Mouse (Mus musculus) activated CD4-positive, CD25-positive, alpha-beta regulatory T cell, adult 4 months (primary cell): ENCODE measurements around the gene Zfp444. TPM values are rescaled to one million over a fixed set of nuclear protein-coding genes. Genes with fewer than 3 reads are reported as not detected.

Experiments used
- ATAC-seq: one replicate; pipeline ENCODE4 v1.8.0; 2017
- polyA plus RNA-seq, 2 experiments: library from polyadenylated mRNA; unstranded; fragments of 100-300 nt; shearing (Covaris generic); gene quantifications; one replicate each; pipeline ENCODE4 v1.2.1; 2017

Gene Zfp444
- polyA plus RNA-seq = 1 to 10 TPM; 9.2 to 9.6 TPM

DNA sequence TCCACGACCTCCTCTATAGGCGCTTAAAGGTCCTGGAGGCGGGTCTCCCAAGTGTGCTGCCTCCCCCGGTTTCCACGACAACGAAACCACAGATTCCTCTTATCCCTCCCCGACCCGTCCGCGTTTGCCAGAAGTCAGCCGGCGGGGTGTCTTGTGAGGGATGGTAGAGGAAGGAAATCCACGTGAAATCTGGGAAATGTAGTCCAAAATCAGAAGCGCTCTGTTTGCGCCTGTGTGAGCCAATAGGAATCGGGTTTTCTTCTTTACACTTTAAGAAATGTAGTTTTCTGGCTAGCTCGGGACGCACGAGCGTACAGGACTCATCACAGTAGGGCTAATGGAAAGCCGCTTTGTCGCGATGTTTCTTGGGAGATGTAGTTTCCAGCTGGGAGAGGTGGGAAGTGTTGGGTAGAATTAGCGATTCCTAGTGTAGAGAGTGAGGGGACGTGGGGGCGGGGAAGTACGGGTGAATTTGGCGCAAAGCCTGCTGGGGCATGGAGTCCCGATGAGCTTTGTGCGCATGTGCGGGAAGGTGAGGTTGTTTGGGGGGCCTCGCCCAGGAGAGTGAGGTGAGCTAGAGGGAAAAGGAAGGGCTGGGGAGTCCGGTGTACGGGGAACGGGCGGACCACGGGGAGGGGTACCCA lies at the start of gene Zfp444:
TSS of gene Zfp444 (plus strand) at position 221 of the 644 bp plus-strand sequence.
- peak; percentile 79 for ATAC-seq

DNA sequence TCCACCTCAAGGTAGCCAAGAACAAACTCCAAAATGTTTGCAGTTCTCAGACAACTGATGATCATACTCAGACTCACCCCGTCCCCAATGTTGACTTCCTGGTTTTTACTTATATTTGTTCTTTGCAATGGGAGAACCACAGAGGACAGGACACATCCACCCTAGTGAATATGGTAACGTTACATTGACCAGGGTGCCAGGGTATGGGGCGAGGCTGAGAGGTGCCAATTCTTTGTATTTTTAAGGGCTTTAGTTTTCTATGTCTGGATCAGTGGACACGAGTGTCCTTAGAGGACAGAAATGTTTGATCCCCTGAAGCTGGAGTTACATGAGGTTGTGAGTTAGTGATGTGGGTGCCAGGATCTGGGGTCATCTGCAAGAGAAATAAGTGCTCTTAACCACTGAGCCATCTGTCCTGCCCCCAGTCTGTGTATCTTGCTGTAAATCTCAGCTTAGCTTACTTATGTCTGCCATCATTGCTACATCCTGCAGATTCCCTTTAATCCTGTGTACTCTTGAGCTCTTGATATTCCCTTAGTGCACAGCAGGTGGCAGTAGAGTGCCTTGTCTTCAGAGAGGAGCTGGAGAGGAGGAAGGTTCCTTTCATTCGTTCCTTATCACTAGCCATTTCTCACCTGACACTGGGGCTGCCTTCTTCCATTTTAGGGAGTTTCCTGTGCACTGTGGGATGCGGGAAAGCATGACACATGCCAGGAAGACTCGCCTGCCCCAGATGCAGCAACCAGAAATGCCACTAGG lies 45.2 kb upstream of the Zfp444 start:
- peak; percentile 92 for ATAC-seq

DNA sequence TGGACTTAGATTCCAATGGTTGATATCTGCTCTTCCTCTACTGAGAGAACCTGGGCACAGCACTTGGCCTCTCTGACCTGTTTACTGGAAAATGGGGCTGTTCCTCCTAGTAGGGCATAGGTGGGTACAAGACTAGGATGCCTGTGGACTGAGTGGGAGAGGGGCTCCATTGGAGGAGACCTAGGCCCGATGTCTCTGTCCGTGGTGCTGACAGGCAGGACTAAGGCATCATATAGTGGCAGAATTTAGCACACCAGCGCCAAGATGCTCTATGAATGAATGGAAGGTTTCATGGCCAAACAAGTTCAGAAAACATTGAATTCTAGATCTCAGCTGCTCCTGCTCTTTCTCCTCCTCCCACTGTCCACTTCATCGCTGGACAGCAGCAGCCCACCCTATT lies 41.7 kb upstream of the Zfp444 start:
- ATAC-seq = no peak

DNA sequence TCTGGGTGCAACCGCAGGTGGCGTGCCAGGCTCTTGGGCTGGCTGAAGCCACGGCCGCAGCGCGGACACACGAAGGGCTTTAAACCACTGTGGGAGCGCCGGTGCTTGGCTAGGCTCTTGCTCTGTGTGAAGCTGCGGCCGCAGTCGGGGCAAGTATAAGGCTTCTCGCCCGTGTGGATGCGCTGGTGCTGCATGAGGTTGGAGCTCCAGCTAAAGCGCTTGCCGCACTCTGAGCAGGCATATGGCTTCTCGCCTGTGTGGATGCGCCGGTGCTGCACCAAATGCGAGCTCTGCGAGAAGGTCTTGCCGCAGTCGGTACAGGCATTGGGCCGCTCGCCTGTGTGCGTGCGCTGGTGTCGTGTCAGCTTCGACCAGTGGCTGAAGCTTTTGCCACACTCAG lies 39.4 kb upstream of the Zfp444 start:
- no peak for ATAC-seq

DNA sequence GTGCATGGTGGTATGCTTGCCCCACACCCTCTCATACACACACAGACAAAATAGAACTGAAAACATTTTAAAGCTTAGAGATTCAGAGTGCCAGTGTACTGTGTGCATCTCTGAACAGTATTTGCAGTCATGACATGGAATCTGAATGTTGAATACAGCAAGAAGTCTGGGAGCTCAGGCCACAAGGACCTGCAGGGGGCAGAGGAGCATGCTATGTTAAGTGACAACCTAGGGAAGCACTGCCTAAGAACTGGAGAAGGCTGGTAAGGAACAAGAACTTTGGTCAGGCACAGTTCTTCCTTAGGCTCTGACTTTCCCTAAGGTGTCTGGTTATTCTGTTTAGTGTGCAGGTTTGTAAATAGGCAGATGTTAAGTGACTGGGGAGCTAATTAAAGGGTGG lies 35.5 kb upstream of the Zfp444 start:
- no peak for ATAC-seq

DNA sequence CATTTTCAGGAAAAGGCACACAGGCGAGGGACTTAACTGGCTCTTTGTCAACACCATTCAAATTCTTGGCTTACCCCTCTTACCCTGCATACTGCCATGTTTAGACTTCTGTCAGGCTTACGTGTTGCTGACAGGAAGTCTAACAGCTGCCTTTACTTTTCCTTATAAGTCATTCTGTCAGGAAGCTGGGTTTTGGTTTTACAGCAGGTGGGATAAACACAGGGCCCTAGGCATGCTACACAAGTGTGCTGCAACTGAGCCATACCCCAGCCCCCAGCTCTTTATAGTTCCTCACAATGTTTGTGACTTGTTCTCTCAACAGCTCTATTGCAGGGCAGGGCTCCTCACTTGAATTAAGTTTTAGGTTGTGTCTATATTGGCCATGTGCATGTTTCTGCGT lies 32.7 kb upstream of the Zfp444 start:
- ATAC-seq = no peak

DNA sequence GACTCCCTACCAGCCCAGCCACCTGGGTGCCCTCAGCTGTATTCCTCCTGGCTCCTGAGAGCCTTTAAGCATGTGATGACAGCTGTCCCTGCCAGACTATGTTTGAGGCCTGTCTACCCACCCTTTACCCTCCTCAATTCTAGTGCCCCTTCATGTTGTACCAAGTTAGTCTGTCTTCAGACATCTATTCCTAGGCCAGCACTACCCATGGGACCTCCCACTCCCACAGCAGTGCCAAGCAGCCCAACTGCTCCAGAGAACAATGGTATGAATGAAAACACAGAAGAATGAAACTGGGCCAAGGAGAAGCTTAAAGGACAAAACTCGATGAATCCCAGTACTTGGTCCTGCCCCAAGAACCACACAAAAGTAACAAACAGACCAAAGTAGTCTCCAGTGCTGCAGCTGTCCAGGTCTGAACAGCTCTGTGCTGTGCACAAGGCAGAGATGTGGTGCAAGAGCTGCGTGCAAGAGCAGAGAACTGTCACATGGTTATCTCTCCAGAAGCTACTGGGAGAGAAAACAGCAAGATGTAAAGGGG lies 28.0 kb upstream of the Zfp444 start:
- ATAC-seq = no peak

DNA sequence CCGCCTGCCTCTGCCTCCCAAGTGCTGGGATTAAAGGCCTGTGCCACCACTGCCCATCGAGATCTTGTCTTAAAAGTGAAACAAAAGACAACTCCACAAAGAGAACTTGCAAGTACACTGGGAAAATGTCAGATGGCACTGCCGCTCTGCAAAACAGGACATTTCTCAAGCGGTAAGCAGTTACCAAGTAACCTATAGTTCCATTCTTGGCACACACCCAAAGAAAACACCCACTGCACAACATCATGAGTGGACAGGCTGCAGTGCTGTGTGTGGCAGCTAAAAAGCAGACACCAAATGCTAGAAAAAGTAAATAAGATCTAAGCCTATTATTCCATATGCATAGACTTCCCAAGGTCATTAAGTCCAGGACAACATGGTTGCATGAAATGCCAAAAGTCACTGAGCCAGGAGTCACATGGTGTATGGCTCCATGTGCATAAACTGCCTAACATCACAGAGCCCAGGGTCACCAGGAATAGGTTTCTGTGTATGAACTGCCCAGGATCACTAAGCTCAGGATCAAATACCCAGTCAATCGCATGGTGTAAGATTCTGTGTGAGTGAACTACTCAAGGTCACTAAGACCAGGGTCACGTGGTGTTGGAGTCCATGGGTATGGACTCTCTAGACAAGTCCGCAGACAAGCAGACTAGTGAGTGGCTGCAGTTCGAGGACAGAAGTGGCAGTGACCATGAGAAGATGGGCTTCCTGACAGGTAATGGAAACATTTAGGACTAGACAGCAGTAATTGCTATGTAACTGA lies 26.4 kb upstream of the Zfp444 start:
- no peak for ATAC-seq

DNA sequence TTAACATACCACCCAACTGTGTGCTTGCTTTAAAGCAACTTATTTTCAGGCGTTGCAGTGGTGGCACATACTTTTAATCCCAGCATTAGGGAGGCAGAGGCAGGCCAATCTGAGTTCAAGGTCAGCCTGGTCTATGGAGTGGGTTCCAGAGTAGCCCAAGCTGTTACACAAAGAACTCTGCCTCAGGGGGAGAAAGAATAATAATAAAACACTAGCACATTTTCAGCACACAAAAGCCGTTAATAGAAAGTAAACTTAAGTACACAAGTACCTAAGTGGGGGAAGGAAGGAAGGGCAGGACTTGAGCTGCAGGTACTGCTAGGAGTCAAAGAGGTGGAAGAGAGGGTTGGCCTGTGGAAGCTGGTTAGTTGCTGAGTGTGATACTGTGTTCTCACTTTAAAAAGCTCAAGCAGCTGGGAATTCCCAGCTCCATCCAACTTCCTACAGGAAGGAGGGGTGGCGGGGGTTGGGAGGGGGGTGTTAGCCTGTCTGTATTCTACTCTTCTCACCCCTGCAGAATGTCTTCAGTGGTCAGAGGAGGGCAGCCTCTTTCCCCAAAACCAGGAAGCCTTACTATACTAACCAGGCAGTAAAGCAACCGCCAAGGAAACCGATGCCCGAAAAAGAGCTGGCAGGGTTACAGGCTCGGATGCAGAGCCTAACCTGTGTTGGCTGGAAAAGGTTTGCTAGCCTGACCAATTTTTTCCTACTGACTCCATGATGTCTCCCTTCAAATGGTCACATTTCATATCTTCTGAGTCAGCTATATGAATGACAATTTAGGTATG lies 25.6 kb upstream of the Zfp444 start:
- ATAC-seq = no peak

DNA sequence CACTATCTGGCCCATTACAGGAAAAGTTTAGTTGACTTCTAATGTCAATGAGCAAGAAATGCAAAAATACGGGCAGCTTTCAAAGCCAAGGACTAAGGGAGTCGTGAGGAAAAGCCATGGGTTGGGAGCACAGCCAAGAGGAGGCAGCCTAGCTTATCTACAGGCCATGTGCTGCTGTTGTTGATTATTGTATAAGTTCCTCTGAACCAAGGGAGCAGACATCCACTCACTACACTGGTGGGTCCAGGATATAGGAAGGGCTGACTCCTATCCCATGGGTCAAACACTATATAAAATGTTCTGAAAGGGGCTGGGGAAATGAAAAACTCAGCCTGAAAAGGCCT lies 25.1 kb upstream of the Zfp444 start:
- ATAC-seq = no peak

DNA sequence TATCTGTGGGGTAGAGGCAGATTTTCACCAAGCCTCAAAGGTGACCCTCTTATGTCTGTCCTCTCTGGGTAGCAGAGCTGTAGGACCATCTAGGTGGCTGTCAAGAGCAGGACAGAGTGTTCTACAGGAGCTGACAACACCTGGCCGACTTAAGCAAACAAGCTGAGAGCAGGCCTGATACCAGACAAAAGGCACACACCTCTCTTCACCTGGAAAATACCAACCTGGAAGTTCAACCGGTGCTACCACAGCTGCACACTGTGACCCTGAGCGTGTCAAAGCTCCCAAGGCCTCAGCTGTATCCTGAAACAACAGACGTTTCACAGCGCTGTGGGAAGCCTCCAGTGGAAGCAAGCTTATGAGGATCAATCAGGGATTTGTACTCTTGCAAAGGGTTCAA lies 24.3 kb upstream of the Zfp444 start:
- no peak for ATAC-seq

DNA sequence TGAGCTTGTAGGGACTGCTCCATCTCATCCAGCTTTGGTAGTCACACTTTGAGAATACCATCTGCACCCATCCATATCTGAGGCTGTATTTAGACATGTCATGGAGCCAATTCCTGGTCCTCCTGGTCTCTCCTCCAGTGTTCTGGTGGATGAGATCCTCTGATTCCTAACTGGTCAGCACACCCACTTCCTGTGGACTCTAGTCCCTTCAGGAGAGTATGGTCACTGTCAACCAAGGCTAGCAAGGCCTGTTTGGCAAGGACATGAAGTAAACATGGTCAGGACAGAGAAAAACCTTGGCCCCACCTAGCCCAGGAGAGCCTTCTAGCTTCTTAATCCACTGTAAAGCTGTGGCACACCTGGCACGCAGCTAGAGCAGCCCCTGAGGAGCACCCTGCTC lies 20.8 kb upstream of the Zfp444 start:
- ATAC-seq = no peak

DNA sequence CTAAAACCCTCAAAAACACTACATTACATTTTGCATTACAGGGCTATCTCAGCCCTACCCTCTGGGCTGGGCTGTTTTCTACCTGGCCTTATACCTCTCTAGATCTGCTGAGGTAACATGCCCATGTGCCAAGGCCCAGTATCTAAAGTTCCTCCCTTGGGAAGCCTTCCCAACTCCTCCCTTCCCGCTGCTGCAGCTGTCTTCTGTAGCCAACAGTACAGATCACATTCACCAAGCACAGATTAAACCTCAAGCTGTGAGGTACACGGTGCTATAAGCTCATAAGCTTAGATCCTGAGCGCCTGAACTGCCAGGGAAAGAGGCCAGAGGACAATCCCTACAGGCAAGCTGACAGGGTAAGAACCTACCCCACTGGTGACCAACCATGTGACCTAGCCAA lies 20.0 kb upstream of the Zfp444 start:
- ATAC-seq = no peak

DNA sequence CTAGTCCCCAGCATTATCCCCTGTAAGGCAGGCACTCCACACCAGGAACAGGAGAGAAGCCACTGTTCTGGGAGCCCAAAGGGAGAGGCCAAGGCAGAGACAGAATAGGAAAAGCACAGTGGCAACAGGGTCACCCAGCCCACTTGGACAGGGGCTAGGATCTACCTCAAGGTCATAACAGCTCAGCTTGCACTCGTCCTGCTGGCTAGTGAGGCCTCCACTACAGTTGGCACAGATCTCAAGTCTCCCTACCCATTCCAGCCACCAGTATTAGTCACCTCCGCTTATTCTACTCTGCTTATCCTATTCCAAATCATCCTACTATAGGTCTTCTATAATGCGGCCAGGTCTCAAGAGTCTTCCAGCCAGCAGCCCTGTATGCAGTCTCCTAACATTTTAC lies 18.9 kb upstream of the Zfp444 start:
- ATAC-seq = no peak

DNA sequence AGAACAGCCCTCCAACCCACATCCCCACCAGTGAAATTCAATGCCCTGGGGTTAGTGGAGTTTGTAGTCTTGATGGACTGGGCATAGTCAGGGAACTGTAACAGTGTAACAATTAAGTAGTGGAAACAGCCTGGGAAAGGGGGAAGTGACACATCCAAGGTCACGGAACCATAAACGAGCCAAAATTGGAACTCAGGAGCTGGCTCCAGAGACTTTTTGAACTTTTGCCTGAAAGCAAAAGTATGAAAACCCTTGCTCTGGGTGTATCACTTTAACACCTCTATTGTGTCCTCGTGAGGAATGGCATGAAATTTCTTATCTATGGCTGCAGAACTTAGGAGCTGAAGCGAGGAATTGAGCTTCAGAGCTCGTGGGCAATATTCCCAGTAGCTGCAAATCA lies 17.9 kb upstream of the Zfp444 start:
- no peak for ATAC-seq

DNA sequence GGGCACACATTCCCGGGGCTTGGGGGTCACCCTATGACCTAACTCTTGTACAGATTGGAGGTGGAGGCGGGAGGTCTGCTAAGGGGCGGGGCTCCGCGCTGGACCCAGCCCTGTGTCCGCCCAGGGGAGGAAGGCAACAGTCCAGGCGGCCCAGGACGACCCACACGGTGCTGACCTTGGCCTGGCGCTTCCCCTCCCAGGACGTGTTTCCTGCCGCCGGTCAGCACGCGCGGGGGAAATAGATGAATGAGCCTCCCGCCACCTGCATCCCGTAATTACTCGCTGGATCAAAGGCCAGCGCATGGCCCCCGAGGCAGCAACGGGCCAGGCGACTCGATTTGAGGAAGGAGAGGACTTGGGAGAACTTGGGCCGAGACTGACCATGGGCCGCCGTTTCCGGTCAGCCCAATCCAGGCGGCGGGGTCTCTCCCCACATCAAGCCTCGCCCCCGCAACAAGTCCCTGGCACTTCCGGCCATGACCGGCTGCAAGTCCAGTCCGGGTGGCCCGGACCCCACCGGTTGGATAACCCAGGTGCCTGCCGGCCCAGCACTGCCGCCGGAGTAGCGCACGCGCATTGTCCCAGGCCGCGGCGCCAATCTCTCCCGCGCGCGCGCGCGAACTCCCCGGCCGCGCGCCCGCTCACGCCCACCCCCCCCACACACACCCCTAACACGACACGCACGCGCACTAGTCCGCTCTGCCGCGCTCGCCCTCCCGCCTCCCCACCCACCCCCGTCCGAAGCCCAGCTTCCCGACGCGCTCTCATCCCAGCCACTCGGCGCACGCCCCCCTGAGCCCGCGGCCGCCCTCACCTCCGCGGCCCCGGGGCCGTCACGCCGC lies 16.8 kb upstream of the Zfp444 start:
- ATAC-seq = peak; percentile 36

DNA sequence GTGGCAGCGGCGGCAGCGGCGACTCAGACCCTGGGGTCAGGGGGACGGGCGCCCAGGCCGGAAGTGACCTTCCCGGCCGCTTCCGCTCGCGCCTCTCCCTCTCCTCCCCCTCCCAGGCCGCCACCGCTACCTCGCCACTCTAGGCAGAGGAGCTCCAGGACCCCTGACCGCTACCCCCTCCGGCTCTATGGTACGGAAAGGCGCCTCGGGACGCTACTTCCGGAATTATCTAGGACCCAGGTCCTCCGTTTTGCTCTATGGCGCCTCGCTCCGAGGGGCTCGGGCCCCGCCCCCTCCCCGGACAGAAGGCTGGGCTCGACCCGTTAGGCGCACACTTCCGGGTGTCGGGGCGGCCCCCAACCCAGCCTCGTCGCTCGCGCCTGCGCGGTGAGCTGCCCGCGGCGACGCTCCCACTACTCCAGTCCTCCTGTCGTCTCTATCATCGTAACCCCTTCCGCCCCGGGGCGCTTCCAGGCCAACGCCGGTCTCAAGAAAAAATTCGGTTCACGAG lies 16.1 kb upstream of the Zfp444 start, which contains the start of gene Zfp787:
TSS of gene Zfp787 (minus strand) at position 97 of the 511 bp plus-strand sequence.
- peak; percentile 86 for ATAC-seq

DNA sequence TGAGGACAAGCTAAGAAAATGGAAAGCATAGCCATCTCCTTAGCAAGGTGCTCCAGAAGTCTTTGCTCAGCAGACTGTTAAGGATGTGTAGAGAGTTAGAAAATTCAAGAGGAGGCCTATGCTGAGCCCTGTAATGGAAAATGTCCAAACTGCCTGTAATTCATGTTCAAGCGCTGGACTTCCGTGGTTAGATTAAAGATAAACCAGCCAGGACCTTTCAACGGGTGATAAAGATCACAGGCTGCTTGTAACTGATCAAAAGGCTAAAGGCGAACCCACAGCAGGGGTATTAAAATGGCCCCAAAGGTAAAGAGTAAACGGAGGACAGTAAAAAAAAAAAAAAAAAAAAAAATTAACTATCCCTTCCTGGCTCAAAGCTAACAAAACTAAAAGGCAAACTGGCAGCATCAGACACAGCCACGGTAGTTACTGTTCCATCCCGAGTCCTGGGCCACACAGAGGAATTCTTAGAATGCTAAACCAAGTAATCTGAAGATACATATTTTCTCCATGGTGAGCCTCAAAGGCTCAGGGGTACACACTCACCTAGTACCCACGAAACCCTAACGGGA lies 15.0 kb upstream of the Zfp444 start:
- ATAC-seq = no peak

DNA sequence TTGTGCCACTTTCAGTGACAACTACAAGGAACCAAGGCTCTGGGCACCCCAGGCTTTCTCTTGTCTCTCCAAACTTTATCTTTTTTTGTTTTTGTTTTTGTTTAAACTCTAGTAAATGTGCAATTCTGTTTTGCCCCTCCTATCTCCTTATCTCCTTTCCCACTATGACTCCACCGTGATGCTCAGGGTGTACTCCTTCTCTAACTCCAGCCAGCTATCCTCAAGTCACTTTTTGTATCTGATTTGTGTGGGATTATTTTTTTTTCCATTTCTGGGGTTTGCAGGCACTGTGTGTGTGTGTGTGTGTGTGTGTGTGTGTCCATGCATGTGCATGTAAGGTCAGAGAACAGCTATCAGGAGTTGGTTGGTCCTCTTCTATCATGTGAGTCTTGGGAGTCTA lies 14.5 kb upstream of the Zfp444 start:
- ATAC-seq = no peak

DNA sequence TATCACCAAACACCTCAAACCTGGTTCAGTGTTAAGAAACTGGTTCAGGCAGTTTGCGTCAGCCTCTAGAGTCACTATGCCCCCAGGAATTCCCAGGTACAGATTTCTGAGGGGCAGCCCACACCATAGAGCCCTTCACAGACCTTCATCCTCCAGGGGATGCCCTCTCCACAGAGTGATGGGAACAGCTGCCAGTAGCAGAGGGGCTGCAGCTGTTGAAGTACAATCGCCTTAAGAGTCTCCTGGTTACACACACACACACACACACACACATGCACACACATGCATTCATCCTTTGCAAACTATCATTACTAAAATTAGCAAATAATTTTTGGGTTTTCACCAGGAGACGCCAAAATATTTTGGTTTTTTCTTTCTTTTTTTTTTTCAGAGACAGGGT lies 12.4 kb upstream of the Zfp444 start:
- ATAC-seq = no peak

DNA sequence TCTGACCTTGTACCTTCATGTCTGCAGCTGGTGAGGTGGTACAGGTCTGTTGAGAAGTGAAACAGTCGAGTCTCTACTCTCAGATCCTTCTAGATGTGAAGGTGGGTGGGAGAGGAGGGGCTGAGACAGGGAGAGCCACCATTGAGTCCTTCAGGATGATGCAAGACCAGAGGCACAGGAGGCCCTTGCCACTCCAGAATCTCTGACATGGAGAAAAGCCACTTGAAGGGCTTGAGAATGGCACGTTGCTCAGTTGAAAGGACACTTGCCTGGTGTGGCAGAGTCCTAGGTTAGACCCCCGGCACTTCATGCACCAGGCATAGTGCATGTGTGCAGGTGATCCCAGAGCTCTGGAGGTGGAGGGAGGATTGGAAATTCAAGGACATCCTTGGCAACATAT lies 10.5 kb upstream of the Zfp444 start:
- no peak for ATAC-seq
